In genomic region chr4:87650837-87651236, GRCm38 (mm10) we compare ENCODE assay signal across 12 mouse cellular contexts.
DNase-seq lines count a peak whose midpoint lies in the region; ATAC-seq and TF ChIP-seq lines count a peak whose summit lies in the region.
"Had no signal": no experiment of that assay in that cellular context is flagged by ENCODE, and none has a peak within 500 bp of the region (broad histone marks: within the 10 kb centered on the region; RNA-seq: fewer than 3 reads in every experiment).

No protein-coding gene starts in this region.

- 6% methylated on average over 6 of the region's 6 CpGs for WGBS in forebrain, embryonic 15.5 days
- WGBS in midbrain, postnatal 0 days: 26% methylated on average over 6 of the region's 6 CpGs

- H3K4me3 ChIP-seq in forebrain, embryonic 15.5 days: no peak overlapping the region
- H3K4me3 ChIP-seq in midbrain, postnatal 0 days (ENCODE audit: low read depth, low read length): no peak overlapping the region
- H3K4me3 ChIP-seq: embryonic facial prominence, embryonic 12.5 days; heart, embryonic 15.5 days; left cerebral cortex, adult 2 months had no signal

- H3K9ac ChIP-seq in forebrain, embryonic 15.5 days (replicated peaks): no peak overlapping the region
- H3K9ac ChIP-seq in midbrain, postnatal 0 days (replicated peaks; ENCODE audit: low read length, poor library complexity, severe bottlenecking): no peak overlapping the region
- H3K9ac ChIP-seq: embryonic facial prominence, embryonic 12.5 days; heart, embryonic 15.5 days had no signal

- H3K4me1 ChIP-seq in forebrain, embryonic 15.5 days: peaks cover 51% of the 10 kb centered on the region
- H3K4me1 ChIP-seq in midbrain, postnatal 0 days (ENCODE audit: insufficient read depth, low read length): no peaks in the 10 kb centered on the region

- no peak overlapping the region for H3K4me2 ChIP-seq in forebrain, embryonic 15.5 days (replicated peaks)
- H3K4me2 ChIP-seq in midbrain, postnatal 0 days (ENCODE audit: low read depth, low read length, poor library complexity, severe bottlenecking): no peak overlapping the region
- H3K4me2 ChIP-seq: embryonic facial prominence, embryonic 12.5 days; heart, embryonic 15.5 days had no signal

- H3K27me3 ChIP-seq in forebrain, embryonic 15.5 days: no peaks in the 10 kb centered on the region; the same call in 1 of the 2 replicates
- H3K27me3 ChIP-seq in midbrain, postnatal 0 days (ENCODE audit: insufficient read depth, low read length): no peaks in the 10 kb centered on the region
- H3K27me3 ChIP-seq: embryonic facial prominence, embryonic 12.5 days had no signal

- peak; percentile 78 for ATAC-seq in forebrain, embryonic 15.5 days (replicated peaks)
- no peak for ATAC-seq in midbrain, postnatal 0 days (ENCODE audit: low FRiP score)

- peak overlapping the region; percentile 74 for H3K27ac ChIP-seq in forebrain, embryonic 15.5 days (replicated peaks)
- H3K27ac ChIP-seq in midbrain, postnatal 0 days (ENCODE audit: low read depth, low read length): no peak overlapping the region
- H3K27ac ChIP-seq: embryonic facial prominence, embryonic 12.5 days; heart, embryonic 15.5 days; left cerebral cortex, adult 2 months had no signal

- no peak for TF ChIP-seq CTCF in midbrain, postnatal 0 days (IDR thresholded peaks at IDR 0.05)

- DNase-seq in adrenal gland, postnatal 14 days: peak; percentile 23
- DNase-seq in adrenal gland, adult 8-10 months: no peak
- DNase-seq in left cerebral cortex, adult 9 months (ENCODE audit: low spot score in 2 of 2): peak; percentile 14 to 22
- DNase-seq in left cerebral cortex, adult 11 months (ENCODE audit: low spot score): no peak
- peak; percentile 88 for DNase-seq in midbrain, postnatal 0 days (ENCODE audit: low spot score)
- no peak for DNase-seq in MN1 (ENCODE audit: low spot score)
- no peak for DNase-seq in c-Kit-positive CD71-positive TER-119-positive erythroid progenitor cells, embryonic 14.5 days (ENCODE audit: low spot score)
- DNase-seq: thymus, postnatal 25 days had no signal

- no peaks in the 10 kb centered on the region for H3K36me3 ChIP-seq in forebrain, embryonic 15.5 days
- no peaks in the 10 kb centered on the region for H3K36me3 ChIP-seq in midbrain, postnatal 0 days (ENCODE audit: insufficient read depth, low read length)
- H3K36me3 ChIP-seq: embryonic facial prominence, embryonic 12.5 days; heart, embryonic 15.5 days had no signal

- no peaks in the 10 kb centered on the region for H3K9me3 ChIP-seq in forebrain, embryonic 15.5 days
- H3K9me3 ChIP-seq in midbrain, postnatal 0 days (ENCODE audit: low read length): no peaks in the 10 kb centered on the region
- H3K9me3 ChIP-seq: embryonic facial prominence, embryonic 12.5 days; heart, embryonic 15.5 days had no signal

Comparison
In these comparisons a context has a peak if more than half of its experiments do, and no peak if none do; other contexts are left out.
1. DNase-seq: peak in adrenal gland, postnatal 14 days (single experiment), left cerebral cortex, adult 9 months (2 of 2) and midbrain, postnatal 0 days (single experiment); none in adrenal gland, adult 8-10 months (single experiment), left cerebral cortex, adult 11 months (single experiment), MN1 (single experiment) and c-Kit-positive CD71-positive TER-119-positive erythroid progenitor cells, embryonic 14.5 days (single experiment).